In genomic region chr11:94930151-94930550, GRCm38 (mm10) we compare ENCODE assay signal across 14 mouse cellular contexts. TPM values are rescaled to one million over a fixed set of nuclear protein-coding genes. Genes with fewer than 3 reads are reported as not detected.
DNase-seq lines count a peak whose midpoint lies in the region; ATAC-seq and TF ChIP-seq lines count a peak whose summit lies in the region.
"Had no signal": no experiment of that assay in that cellular context is flagged by ENCODE, and none has a peak within 500 bp of the region (broad histone marks: within the 10 kb centered on the region; RNA-seq: fewer than 3 reads in every experiment).

No protein-coding gene starts in this region.

- H3K9me3 ChIP-seq in kidney, embryonic 15.5 days (replicated peaks), result no peaks in the 10 kb centered on the region
- H3K9me3 ChIP-seq in stomach, embryonic 14.5 days (ENCODE audit: control insufficient read depth, low read depth, low read length), result no peaks in the 10 kb centered on the region

- H3K27ac ChIP-seq in kidney, embryonic 15.5 days, result peak overlapping the region; percentile 96
- H3K27ac ChIP-seq in embryonic fibroblast, embryonic 13.5 days (ENCODE audit: insufficient read depth, low read length), result peak overlapping the region; percentile 98
- H3K27ac ChIP-seq in stomach, embryonic 14.5 days (ENCODE audit: low read length), result peak overlapping the region; percentile 96
- H3K27ac ChIP-seq: hindbrain, postnatal 0 days; layer of hippocampus, adult 2 months; macrophage had no signal

- no peak for ATAC-seq in kidney, embryonic 15.5 days (replicated peaks; ENCODE audit: low FRiP score)
- no peak for ATAC-seq in stomach, embryonic 14.5 days (ENCODE audit: insufficient number of reproducible peaks, insufficient read depth, low FRiP score, low read depth)
- ATAC-seq: forebrain, postnatal 0 days; hindbrain, postnatal 0 days had no signal

- TF ChIP-seq CTCF in embryonic fibroblast, embryonic 13.5 days (IDR thresholded peaks at IDR 0.05; ENCODE audit: borderline replicate concordance, insufficient read depth, low read length), result no peak

- TF ChIP-seq POLR2A in embryonic fibroblast, embryonic 13.5 days (IDR thresholded peaks at IDR 0.05; ENCODE audit: low read depth, low read length), result no peak

- peak; percentile 40 for DNase-seq in embryo, embryonic 10 days (ENCODE audit: low spot score)
- DNase-seq in embryo, embryonic 11 days, result no peak
- DNase-seq in kidney, adult 8-10 months, result no peak
- no peak for DNase-seq in Muller cell, postnatal 12 days (ENCODE audit: inconsistent ontology term)
- no peak for DNase-seq in testis, postnatal 14 days (ENCODE audit: low spot score)
- DNase-seq: cerebellum, postnatal 36 days; forebrain, postnatal 0 days; thymus, postnatal 25 days had no signal

- peaks cover 17% of the 10 kb centered on the region for H3K27me3 ChIP-seq in kidney, embryonic 15.5 days
- H3K27me3 ChIP-seq in stomach, embryonic 14.5 days (ENCODE audit: control insufficient read depth, insufficient read depth, low read length), result no peaks in the 10 kb centered on the region

- no peaks in the 10 kb centered on the region for H3K36me3 ChIP-seq in kidney, embryonic 15.5 days
- no peaks in the 10 kb centered on the region for H3K36me3 ChIP-seq in stomach, embryonic 14.5 days (ENCODE audit: control insufficient read depth, insufficient read depth, low read length)

- H3K4me2 ChIP-seq in kidney, embryonic 15.5 days, result no peak overlapping the region
- H3K4me2 ChIP-seq in stomach, embryonic 14.5 days (replicated peaks; ENCODE audit: low read depth, low read length), result no peak overlapping the region

- no peak overlapping the region for H3K4me3 ChIP-seq in kidney, embryonic 15.5 days (replicated peaks)
- H3K4me3 ChIP-seq in embryonic fibroblast, embryonic 13.5 days (ENCODE audit: insufficient read depth, low read length), result no peak overlapping the region
- H3K4me3 ChIP-seq in stomach, embryonic 14.5 days (ENCODE audit: low read depth, low read length), result no peak overlapping the region
- H3K4me3 ChIP-seq: layer of hippocampus, adult 2 months had no signal

- 30% methylated on average over 4 of the region's 4 CpGs for WGBS in kidney, embryonic 15.5 days
- 23% methylated on average over 4 of the region's 4 CpGs for WGBS in stomach, embryonic 14.5 days

- peaks cover 73% of the 10 kb centered on the region for H3K4me1 ChIP-seq in kidney, embryonic 15.5 days
- H3K4me1 ChIP-seq in embryonic fibroblast, embryonic 13.5 days (ENCODE audit: control insufficient read depth, insufficient read depth, low read length), result peaks cover 28% of the 10 kb centered on the region
- peaks cover 61% of the 10 kb centered on the region for H3K4me1 ChIP-seq in stomach, embryonic 14.5 days (ENCODE audit: control insufficient read depth, insufficient read depth, low read length)

- no peak overlapping the region for H3K9ac ChIP-seq in kidney, embryonic 15.5 days
- no peak overlapping the region for H3K9ac ChIP-seq in stomach, embryonic 14.5 days (replicated peaks; ENCODE audit: low read depth, low read length)
- H3K9ac ChIP-seq: forebrain, postnatal 0 days had no signal

RNA-seq across cellular contexts. Expression of gene Col1a1, which starts 5.9 kb away (rescaled TPM):
- polyA plus RNA-seq in kidney, embryonic 15.5 days (2015; fragmentation: Nextera tagmentation; extraction: Ambion mirVana), result 1,101 and 1,120 TPM in 2 replicates
- polyA plus RNA-seq in embryonic fibroblast, embryonic 13.5 days (2011; ENCODE audit: insufficient read length, low read depth, missing spikeins), result 6,098 and 7,850 TPM in 2 replicates
- polyA plus RNA-seq in stomach, embryonic 14.5 days (2014; fragmentation: Nextera tagmentation; extraction: Ambion mirVana), result 1,157 and 1,247 TPM in 2 replicates

RNA-seq across cellular contexts. Expression of gene Hils1, which starts 37.2 kb away (rescaled TPM):
- polyA plus RNA-seq in kidney, embryonic 15.5 days (2015; fragmentation: Nextera tagmentation; extraction: Ambion mirVana), result not detected in 2 replicates
- polyA plus RNA-seq in embryonic fibroblast, embryonic 13.5 days (2011; ENCODE audit: insufficient read length, low read depth, missing spikeins), result not detected in 2 replicates
- not detected in 2 replicates for polyA plus RNA-seq in stomach, embryonic 14.5 days (2014; fragmentation: Nextera tagmentation; extraction: Ambion mirVana)
- polyA plus RNA-seq: forebrain, postnatal 0 days; hindbrain, postnatal 0 days; macrophage had no signal

RNA-seq across cellular contexts. Expression of gene Sgca, which starts 46.0 kb away (rescaled TPM):
- polyA plus RNA-seq in kidney, embryonic 15.5 days (2015; fragmentation: Nextera tagmentation; extraction: Ambion mirVana), result 1.2 and 1.7 TPM in 2 replicates
- not detected in 2 replicates for polyA plus RNA-seq in embryonic fibroblast, embryonic 13.5 days (2011; ENCODE audit: insufficient read length, low read depth, missing spikeins)
- polyA plus RNA-seq in stomach, embryonic 14.5 days (2014; fragmentation: Nextera tagmentation; extraction: Ambion mirVana), result 0.30 and 0.46 TPM in 2 replicates
- polyA plus RNA-seq: macrophage had no signal
